Mouse (Mus musculus) neural tube, embryonic 13.5 days (tissue): Measurements from ENCODE around the gene Abca1. TPM values are rescaled to one million over a fixed set of nuclear protein-coding genes. Genes with fewer than 3 reads are reported as not detected.

ENCODE experiments used
- ATAC-seq: fragments of 200-750 bp; cut with Nextera tagmentation; 2 replicates; pipeline ENCODE4 v1.8.0; 2017; ENCODE audit warnings: low read depth, mild to moderate bottlenecking, moderate TSS enrichment, moderate library complexity
- H3K27ac ChIP-seq: fragments of 300-500 bp; sonication (generic); replicated peaks from 2 replicates; pipeline ENCODE4 v1.5.1; 2015; ENCODE audit warnings: moderate library complexity, mild to moderate bottlenecking, inconsistent platforms
- H3K27me3 ChIP-seq: fragments of 300-500 bp; sonication (generic); 2 replicates; pipeline ENCODE4 v1.6.1; 2015; ENCODE audit warnings: mild to moderate bottlenecking, inconsistent platforms
- H3K36me3 ChIP-seq: fragments of 300-500 bp; sonication (generic); 2 replicates; pipeline ENCODE4 v1.6.1; 2015; ENCODE audit warnings: mild to moderate bottlenecking, inconsistent platforms
- H3K4me1 ChIP-seq: fragments of 300-500 bp; sonication (generic); replicated peaks from 2 replicates; pipeline ENCODE4 v1.6.1; 2015; ENCODE audit warnings: inconsistent platforms
- H3K4me2 ChIP-seq: fragments of 300-500 bp; sonication (generic); 2 replicates; pipeline ENCODE4 v1.6.1; 2015; ENCODE audit warnings: inconsistent platforms, mild to moderate bottlenecking, moderate library complexity
- H3K4me3 ChIP-seq: fragments of 300-500 bp; sonication (generic); 2 replicates; pipeline ENCODE4 v1.5.1; 2015; ENCODE audit warnings: mild to moderate bottlenecking, inconsistent platforms
- H3K9ac ChIP-seq: fragments of 300-500 bp; sonication (generic); 2 replicates; pipeline ENCODE4 v1.6.1; 2015; ENCODE audit warnings: moderate library complexity, mild to moderate bottlenecking, inconsistent platforms
- H3K9me3 ChIP-seq: fragments of 300-500 bp; sonication (generic); 2 replicates; pipeline ENCODE4 v1.6.1; 2016; ENCODE audit warnings: inconsistent platforms
- WGBS: fragments of 180-500 bp; shearing (Covaris S2); methylation state at CpG from one replicate; pipeline ENCODE4 v1.1.7; 2015; 5-methylcytosine and 5-hydroxymethylcytosine counted together
- polyA plus RNA-seq: library from polyadenylated mRNA; unstranded; fragments of >200 nt; fragmentation: Nextera tagmentation; extraction: Ambion mirVana; gene quantifications from 2 replicates; pipeline ENCODE4 v1.2.1, GENCODE M21; 2015

Abca1 gene
- polyA plus RNA-seq, 1 experiment from 2014 or later, result 11.5 TPM

DNA sequence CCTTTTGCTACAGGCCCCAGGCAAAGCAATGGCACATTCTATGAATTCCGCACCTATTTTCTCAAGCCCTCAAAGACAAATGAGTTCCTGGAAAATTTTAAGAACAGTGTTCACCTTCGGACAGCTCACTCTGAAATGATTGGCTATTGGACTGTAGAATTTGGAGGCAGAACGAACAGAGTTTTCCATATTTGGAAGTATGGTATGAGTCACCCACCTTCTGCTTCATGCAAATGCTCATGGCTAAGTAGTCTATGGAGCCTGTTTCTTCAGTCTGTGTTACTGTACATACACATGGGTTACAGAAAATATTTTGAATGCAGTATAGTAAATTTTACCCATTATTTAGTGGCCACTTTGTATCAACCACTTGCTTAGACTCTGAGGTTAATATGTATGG, 144.7 kb downstream of the Abca1 start:
- no peak overlapping the region for H3K4me3 ChIP-seq
- 96% methylated on average over 3 of the region's 3 CpGs for WGBS
- no peak overlapping the region for H3K27ac ChIP-seq
- no peak for ATAC-seq
- H3K27me3 ChIP-seq, result no peaks in the 10 kb centered on the region
- no peak overlapping the region for H3K4me2 ChIP-seq
- H3K36me3 ChIP-seq, result peaks cover 51% of the 10 kb centered on the region
- peaks cover 10% of the 10 kb centered on the region for H3K4me1 ChIP-seq
- no peak overlapping the region for H3K9ac ChIP-seq
- H3K9me3 ChIP-seq, result no peaks in the 10 kb centered on the region

DNA sequence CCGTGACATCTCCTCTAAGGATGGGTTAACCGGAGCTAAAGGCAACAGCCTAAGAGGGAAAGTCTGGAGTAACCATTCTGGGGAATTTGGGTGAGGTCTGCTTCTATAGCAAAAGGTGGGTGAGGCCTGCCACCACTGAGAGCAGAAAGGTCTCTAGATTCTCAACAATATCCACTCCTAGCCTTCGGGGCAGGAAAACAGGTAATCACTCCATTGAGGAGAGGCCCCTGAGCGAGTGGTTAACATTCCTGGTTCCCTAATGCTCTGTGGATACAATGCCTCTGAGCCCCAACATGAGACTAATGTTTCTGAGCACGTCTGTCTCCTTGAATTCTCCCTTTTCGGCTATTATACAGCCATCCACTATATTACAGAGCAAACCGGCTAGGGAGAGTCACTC, 145.3 kb downstream of the Abca1 start:
- Histone ChIP-seq H3K4me3 (no peak overlapping the region), H3K27me3 (no peaks in the 10 kb centered on the region), H3K4me1 (peaks cover 10% of the 10 kb centered on the region), H3K27ac (no peak overlapping the region), H3K36me3 (peaks cover 45% of the 10 kb centered on the region), H3K9ac (no peak overlapping the region), H3K9me3 (no peaks in the 10 kb centered on the region), H3K4me2 (no peak overlapping the region)
- WGBS, result 94% methylated on average over 7 of the region's 7 CpGs
- no peak for ATAC-seq

DNA sequence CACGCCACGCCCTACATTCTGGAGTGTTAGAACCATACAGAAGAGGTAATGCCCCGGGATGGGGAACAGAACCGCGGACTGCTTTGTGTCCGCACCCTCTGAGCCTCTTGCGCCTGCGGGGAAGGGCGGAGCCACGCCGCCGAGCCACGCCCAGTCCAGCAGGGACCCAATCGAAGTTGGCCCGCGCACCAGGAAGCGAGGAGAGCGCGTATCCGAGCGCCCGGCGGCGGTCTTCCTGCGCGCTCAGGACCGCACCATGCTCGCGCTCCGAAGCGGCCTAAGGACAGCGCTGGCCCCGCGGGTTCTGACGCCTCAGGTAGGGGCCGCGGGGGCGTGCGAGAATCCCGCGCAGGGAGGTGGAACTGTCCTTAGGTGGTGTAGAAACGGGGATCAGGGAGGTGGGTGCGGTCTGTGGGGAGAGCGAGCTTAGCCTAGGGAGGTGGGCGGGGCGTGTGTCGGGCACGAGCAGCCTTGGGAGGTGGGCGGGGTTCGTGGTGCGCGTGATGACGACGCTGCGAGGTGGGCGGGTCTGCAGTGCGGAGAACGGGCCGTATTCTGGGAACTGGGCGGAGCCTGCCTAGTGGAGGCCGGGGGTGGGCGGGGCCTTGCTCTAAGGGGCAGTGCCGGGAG, 147.8 kb downstream of the Abca1 start, which contains the start of gene Nipsnap3b:
Gene Nipsnap3b, plus strand, starts transcription at position 149 of the 630 bp plus-strand sequence.
- no peaks in the 10 kb centered on the region for H3K9me3 ChIP-seq
- peak within 1 kb of the TSS; percentile 85 for H3K27ac ChIP-seq
- peak within 1 kb of the TSS; percentile 65 for H3K4me2 ChIP-seq
- H3K4me1 ChIP-seq, result peaks cover 10% of the 10 kb centered on the region
- peak within 1 kb of the TSS; percentile 78 for H3K9ac ChIP-seq
- H3K27me3 ChIP-seq, result no peaks in the 10 kb centered on the region
- peak; percentile 95 for ATAC-seq
- under 1% methylated on average over 63 of the region's 63 CpGs for WGBS
- H3K4me3 ChIP-seq, result peak within 1 kb of the TSS; percentile 71
- H3K36me3 ChIP-seq, result peaks cover 26% of the 10 kb centered on the region

DNA sequence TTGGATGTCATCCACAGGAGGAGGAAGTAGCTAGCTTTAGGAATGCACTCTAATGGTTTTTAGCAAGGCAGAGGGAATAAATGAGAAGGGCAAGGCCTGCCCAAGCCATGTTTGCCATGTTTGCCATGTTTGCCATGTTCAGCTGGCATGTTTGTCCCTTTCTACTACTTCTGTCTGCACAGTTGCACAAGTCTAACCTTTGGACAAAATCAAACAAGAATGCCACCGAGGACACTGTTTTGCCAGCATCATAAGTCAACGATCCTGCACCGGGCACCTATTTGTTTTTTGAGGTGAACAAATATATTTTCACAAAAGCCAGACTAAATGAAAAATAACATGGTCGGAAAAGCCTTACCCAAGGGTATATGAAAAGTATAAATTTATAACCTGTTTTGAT, 149.8 kb downstream of the Abca1 start:
- Histone ChIP-seq H3K36me3 (peaks cover 9% of the 10 kb centered on the region), H3K4me3 (no peak overlapping the region), H3K4me2 (no peak overlapping the region), H3K27ac (no peak overlapping the region), H3K27me3 (no peaks in the 10 kb centered on the region), H3K9me3 (no peaks in the 10 kb centered on the region), H3K9ac (no peak overlapping the region), H3K4me1 (peaks cover 10% of the 10 kb centered on the region)
- 93% methylated on average over 4 of the region's 4 CpGs for WGBS
- no peak for ATAC-seq

DNA sequence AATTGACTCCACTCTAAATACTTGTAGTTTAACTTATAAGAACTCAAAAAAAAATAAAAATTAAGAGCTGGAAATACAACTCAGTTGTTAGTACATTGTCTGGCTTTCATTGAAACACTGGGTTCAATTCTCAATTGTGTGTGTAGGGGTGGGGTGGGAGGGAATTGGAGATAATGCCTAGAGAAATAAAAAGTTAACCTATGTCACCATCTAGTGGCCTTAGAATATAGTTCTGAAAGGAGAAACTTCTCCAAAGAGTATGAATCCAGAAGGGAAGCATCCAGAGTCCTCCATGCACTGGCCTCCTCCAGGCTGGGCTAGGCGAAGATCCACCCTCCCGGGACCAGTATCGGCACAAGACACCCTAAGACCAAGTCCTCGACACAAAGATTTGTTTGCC, 150.5 kb downstream of the Abca1 start:
- Histone ChIP-seq H3K36me3 (peaks cover 4% of the 10 kb centered on the region; the same call in 1 of the 2 replicates), H3K4me3 (no peak overlapping the region), H3K27me3 (no peaks in the 10 kb centered on the region), H3K27ac (no peak overlapping the region), H3K9ac (no peak overlapping the region), H3K4me1 (peaks cover 10% of the 10 kb centered on the region), H3K9me3 (no peaks in the 10 kb centered on the region), H3K4me2 (no peak overlapping the region)
- no peak for ATAC-seq
- 72% methylated on average over 4 of the region's 4 CpGs for WGBS

DNA sequence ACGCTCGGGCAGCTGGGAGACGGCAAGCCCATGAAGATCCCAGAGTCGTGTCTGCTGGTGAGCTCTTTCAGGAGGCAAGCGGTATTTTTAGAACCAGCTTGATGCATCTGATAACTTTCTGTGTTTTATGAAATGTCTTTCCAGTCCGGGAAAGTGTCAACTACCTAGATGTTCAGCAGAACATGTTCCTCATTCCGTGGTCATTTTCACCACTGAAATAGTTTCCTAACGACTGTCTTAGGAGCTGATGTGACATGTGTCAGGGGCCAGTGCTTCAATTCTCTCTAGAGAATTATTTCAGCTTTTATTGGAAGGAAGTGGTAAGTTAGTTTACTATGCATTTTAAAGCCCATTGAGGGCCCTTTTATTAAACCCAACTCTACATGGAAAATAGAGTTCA, 159.5 kb downstream of the Abca1 start:
- H3K36me3 ChIP-seq, result no peaks in the 10 kb centered on the region
- no peaks in the 10 kb centered on the region for H3K27me3 ChIP-seq
- H3K4me1 ChIP-seq, result no peaks in the 10 kb centered on the region
- 89% methylated on average over 8 of the region's 8 CpGs for WGBS
- H3K27ac ChIP-seq, result no peak overlapping the region
- H3K4me2 ChIP-seq, result no peak overlapping the region
- no peak overlapping the region for H3K9ac ChIP-seq
- ATAC-seq, result no peak
- no peak overlapping the region for H3K4me3 ChIP-seq
- no peaks in the 10 kb centered on the region for H3K9me3 ChIP-seq

DNA sequence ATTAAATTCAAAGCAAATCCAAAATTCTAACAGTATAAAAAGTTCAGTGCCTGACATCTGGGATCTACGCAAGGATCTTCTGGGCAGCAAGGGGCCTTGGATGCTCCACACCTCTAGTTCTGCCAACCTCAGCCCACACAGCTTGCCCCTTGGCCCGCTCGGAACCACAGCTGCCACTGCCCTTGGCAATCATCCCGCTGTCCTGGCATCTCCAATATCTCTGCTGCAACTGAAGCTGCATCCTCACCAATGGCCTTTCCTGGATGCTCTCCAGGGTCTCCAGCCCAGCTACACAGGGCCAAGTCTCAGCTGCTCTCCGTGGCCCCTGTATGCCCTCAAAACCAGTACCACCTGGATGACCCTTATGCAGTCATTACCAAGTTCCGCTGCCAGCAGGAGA, 160.2 kb downstream of the Abca1 start:
- Histone ChIP-seq H3K36me3 (no peaks in the 10 kb centered on the region), H3K27ac (no peak overlapping the region), H3K4me2 (no peak overlapping the region), H3K9ac (no peak overlapping the region), H3K9me3 (no peaks in the 10 kb centered on the region), H3K4me1 (no peaks in the 10 kb centered on the region), H3K4me3 (no peak overlapping the region), H3K27me3 (no peaks in the 10 kb centered on the region)
- no peak for ATAC-seq
- 97% methylated on average over 6 of the region's 6 CpGs for WGBS

DNA sequence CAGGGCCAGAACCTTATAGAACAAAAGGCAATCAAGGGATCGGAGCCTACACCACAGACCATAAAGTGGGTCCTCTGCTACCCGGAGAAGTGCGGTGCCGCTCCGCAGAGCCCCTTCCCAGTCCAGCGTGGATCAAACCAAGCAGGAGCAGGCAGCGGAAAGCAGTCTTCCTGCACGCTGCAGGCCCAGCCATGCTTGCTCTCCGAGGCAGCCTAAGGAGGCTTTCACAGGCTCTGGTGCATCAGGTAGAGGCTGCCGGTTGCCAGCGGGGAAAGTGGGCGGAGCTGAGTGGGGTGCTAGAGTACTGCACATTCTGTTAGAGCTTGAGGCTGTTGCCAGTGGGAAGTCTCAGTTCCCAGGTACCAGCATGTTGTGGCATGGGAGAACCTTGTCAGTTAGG, 170.4 kb downstream of the Abca1 start, which contains the start of gene Nipsnap3a:
Gene Nipsnap3a, plus strand, starts transcription at position 25 of the 400 bp plus-strand sequence.
- Histone ChIP-seq H3K27ac (no peak within 1 kb of the TSS), H3K9me3 (no peaks in the 10 kb centered on the region), H3K4me1 (0 out of 2 replicates have a peak, but pooled peaks cover 5% of the 10 kb centered on the region), H3K27me3 (no peaks in the 10 kb centered on the region), H3K36me3 (no peaks in the 10 kb centered on the region), H3K9ac (0 out of 2 replicates have a peak within 1 kb of the TSS, but pooled peaks have one; percentile 6), H3K4me3 (peak within 1 kb of the TSS; percentile 14; the same call in 1 of the 2 replicates), H3K4me2 (peak within 1 kb of the TSS; percentile 45)
- peak; percentile 76 for ATAC-seq
- 25% methylated on average over 12 of the region's 12 CpGs for WGBS

DNA sequence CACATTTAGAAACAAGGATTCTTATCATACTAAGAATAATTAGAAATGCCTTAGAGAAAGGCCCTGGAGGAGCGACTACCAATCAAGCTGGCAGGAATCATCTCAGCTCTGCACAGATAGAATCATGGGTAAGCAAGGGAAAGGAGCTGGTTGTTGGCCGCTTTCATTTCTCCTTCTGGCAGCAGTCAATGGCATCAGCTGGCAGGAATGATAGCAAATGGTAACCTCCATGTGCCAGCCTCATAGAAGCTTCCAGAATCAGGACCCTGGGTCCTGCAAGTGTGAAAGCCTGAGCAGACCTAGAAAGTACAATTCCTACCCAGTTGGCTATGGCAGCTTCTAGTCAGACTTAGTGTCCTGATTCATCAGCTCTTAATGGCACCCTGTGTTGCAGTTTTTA, 173.4 kb downstream of the Abca1 start:
- Histone ChIP-seq H3K36me3 (no peaks in the 10 kb centered on the region), H3K4me1 (0 out of 2 replicates have a peak, but pooled peaks cover 5% of the 10 kb centered on the region), H3K9me3 (no peaks in the 10 kb centered on the region), H3K27me3 (no peaks in the 10 kb centered on the region), H3K4me2 (no peak overlapping the region), H3K4me3 (no peak overlapping the region), H3K9ac (no peak overlapping the region), H3K27ac (no peak overlapping the region)
- 93% methylated on average over 2 of the region's 2 CpGs for WGBS
- no peak for ATAC-seq

DNA sequence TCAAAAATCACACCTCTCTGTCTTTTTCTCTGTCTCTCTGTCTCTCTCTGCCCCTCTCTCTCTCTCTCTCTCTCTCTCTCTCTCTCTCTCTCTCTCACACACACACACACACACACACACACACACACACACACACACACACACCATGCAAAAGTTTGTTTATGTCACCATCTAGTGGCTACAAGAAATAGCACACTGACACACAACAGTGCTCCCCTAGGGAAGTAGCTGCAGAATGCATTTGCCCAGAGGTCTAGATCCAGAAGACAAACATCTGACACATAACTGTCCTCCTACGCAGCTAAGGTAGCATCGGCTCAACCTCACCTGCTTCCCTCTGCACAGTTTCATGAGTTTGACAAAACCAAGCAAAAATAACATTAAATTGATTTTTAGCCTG, 174.5 kb downstream of the Abca1 start:
- ATAC-seq, result no peak; the same call in 1 of the 2 replicates
- Histone ChIP-seq H3K27me3 (no peaks in the 10 kb centered on the region), H3K36me3 (no peaks in the 10 kb centered on the region), H3K9ac (no peak overlapping the region), H3K4me3 (no peak overlapping the region), H3K27ac (no peak overlapping the region), H3K4me1 (0 out of 2 replicates have a peak, but pooled peaks cover 5% of the 10 kb centered on the region), H3K4me2 (no peak overlapping the region), H3K9me3 (no peaks in the 10 kb centered on the region)
- 80% methylated on average over 2 of the region's 2 CpGs for WGBS
